Mouse (Mus musculus): Measurements from ENCODE around the gene Fbxw4. TPM values are rescaled to one million over a fixed set of nuclear protein-coding genes. Genes with fewer than 3 reads are reported as not detected.

Gene Fbxw4
- polyA plus RNA-seq, 1 experiment from 2014 or later, result 6.8 TPM

DNA sequence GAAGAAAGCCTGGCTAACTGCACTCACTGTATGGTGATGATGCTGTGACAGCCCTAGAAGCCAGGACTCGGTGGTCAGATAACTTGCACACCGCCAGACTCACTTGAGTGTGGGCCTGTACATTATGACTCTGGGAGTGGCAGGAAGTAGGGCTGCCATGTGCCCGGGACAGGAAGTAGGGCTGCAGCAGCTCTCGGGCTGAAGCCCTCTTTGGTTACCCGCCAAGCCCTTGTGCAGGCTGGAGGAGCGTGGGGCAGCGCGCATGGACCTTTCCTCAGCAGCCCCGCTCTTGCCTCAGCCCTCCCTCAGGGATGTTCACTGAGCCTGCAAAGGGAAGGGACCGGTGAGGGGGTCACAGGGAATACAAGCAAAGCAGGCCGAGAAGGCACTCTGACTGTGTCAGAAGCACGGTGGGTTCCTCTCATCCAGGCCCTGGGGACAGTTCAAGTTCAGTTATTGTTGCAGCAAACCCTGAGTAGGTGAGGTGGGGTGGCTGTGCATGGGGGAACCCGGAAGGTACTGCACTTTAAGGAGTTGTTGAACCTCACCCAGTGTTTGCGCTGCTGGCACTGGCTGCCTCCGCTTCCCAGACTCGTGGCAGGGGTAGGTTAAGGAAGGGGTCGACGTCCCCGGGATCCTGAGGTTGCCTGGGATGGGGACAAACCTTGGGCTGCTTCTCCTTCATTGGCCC lies 85.0 kb downstream of the Fbxw4 start:
- peaks cover 23% of the 10 kb centered on the region for H3K36me3 ChIP-seq
- H3K4me1 ChIP-seq, result peaks cover 34% of the 10 kb centered on the region
- 38% methylated on average over 19 of the region's 19 CpGs for WGBS
- no peak overlapping the region for H3K4me3 ChIP-seq
- no peak overlapping the region for H3K9ac ChIP-seq
- H3K9me3 ChIP-seq, result no peaks in the 10 kb centered on the region
- ATAC-seq (ENCODE audit: insufficient number of reproducible peaks, insufficient read depth, low FRiP score, low TSS enrichment), result no peak
- no peaks in the 10 kb centered on the region for H3K27me3 ChIP-seq
- no peak overlapping the region; the same call in 1 of the 2 replicates for H3K4me2 ChIP-seq (replicated peaks)
- H3K27ac ChIP-seq, result peak overlapping the region; percentile 55

DNA sequence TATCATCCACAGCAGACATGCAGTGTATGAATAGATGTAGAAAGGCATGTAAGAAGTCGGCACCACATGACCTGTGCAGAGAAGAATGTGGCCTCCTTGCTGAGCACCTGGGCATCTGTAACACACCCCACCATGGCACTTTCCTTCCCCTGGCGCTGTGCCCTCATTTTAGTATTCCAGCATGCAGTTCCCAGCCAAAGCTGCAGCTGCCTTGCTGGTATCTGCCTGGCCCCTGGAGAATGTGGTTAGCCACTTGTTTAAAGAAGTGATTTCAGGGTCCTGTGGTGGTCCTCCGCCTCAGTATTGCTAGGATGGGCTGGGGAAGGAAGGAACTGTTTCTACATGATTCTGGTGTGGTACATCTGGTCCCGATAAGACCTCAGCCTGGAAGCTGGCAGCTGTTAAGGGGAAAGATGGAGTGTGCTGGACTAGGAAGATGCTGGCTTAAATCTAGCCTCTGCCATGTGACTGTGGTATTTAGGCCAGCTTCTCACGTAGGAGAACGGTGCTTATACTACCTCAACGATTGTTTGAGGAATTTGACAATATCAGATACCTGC lies 85.7 kb downstream of the Fbxw4 start:
- ATAC-seq (ENCODE audit: insufficient number of reproducible peaks, insufficient read depth, low FRiP score, low TSS enrichment), result no peak
- peaks cover 23% of the 10 kb centered on the region for H3K36me3 ChIP-seq
- H3K4me3 ChIP-seq, result no peak overlapping the region
- H3K27me3 ChIP-seq, result no peaks in the 10 kb centered on the region
- H3K27ac ChIP-seq, result peak overlapping the region; percentile 55; the same call in 1 of the 2 replicates
- no peak overlapping the region for H3K9ac ChIP-seq
- no peaks in the 10 kb centered on the region for H3K9me3 ChIP-seq
- H3K4me2 ChIP-seq (replicated peaks), result no peak overlapping the region
- 57% methylated on average over 7 of the region's 7 CpGs for WGBS
- peaks cover 39% of the 10 kb centered on the region for H3K4me1 ChIP-seq

DNA sequence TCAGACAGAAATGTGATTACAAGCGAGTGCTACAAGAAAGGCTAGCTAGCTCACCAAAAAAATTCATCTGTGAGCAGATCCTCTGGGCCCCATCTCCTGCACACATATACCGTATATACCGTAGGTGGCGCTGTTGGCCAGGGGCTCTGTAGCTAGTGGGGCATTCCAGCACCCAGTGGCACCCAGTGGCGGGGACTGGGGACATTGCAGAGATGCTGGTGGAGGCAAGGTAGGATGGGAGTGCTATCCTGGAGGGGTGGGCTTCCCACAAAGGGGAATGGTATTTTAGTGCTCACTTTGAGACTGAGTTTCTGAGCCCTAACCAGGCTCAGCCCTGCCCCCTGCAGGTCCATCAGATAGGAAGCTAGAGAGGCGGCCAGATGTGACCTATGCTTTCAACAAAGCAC lies 86.2 kb downstream of the Fbxw4 start:
- Histone ChIP-seq H3K4me3 (no peak overlapping the region), H3K27ac (no peak overlapping the region), H3K4me1 (peaks cover 41% of the 10 kb centered on the region), H3K9me3 (no peaks in the 10 kb centered on the region), H3K36me3 (peaks cover 20% of the 10 kb centered on the region), H3K27me3 (no peaks in the 10 kb centered on the region), H3K4me2 (replicated peaks) (no peak overlapping the region), H3K9ac (no peak overlapping the region)
- no peak for ATAC-seq (ENCODE audit: insufficient number of reproducible peaks, insufficient read depth, low FRiP score, low TSS enrichment)
- WGBS, result 18% methylated on average over 6 of the region's 6 CpGs

DNA sequence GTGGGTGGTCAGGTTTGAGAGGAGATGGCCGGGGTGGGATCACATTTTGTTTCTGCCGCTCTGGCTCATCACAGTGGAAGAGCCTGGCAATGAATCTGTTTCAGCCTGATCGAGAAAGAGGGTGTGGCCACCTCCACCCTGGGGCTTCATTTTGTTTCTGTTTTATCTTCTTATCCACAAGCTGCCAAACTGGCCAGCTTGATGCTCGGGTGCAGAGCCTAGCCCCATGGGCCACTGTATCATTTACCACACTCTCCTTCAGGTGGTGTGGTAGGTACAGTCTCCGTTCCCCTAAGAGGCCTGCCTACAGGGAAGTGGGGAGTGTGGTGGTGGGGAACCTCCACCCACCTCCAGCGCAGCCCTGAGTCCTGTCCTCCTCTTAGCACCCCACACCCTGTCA lies 87.1 kb downstream of the Fbxw4 start:
- WGBS, result 72% methylated on average over 6 of the region's 6 CpGs
- no peak overlapping the region for H3K4me2 ChIP-seq (replicated peaks)
- peak overlapping the region; percentile 8; the same call in 1 of the 2 replicates for H3K9ac ChIP-seq
- no peaks in the 10 kb centered on the region for H3K27me3 ChIP-seq
- peaks cover 44% of the 10 kb centered on the region for H3K4me1 ChIP-seq
- no peak overlapping the region for H3K4me3 ChIP-seq
- H3K36me3 ChIP-seq, result peaks cover 12% of the 10 kb centered on the region
- ATAC-seq (ENCODE audit: insufficient number of reproducible peaks, insufficient read depth, low FRiP score, low TSS enrichment), result no peak
- H3K27ac ChIP-seq, result no peak overlapping the region
- H3K9me3 ChIP-seq, result no peaks in the 10 kb centered on the region

DNA sequence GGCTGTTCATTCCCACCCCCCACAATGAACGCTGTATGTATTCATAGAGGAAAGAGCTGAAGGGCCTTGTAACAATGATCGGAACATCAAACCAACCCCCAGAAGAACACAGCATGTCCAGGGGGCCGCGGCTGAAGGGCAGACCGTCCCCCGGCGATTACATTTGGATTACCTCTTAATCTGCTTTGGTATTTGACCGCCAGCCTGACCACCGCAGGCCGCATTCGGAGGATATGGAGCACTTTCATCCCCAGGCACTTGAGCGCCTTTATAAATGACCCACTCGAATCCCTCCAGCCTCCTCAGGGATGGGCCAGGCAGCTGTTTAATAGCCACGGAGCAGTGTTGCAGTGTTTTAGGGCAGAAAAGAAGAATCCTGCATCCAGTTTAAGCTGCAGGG lies 92.7 kb downstream of the Fbxw4 start:
- Histone ChIP-seq H3K27ac (peak overlapping the region; percentile 18; the same call in 1 of the 2 replicates), H3K4me3 (no peak overlapping the region)

DNA sequence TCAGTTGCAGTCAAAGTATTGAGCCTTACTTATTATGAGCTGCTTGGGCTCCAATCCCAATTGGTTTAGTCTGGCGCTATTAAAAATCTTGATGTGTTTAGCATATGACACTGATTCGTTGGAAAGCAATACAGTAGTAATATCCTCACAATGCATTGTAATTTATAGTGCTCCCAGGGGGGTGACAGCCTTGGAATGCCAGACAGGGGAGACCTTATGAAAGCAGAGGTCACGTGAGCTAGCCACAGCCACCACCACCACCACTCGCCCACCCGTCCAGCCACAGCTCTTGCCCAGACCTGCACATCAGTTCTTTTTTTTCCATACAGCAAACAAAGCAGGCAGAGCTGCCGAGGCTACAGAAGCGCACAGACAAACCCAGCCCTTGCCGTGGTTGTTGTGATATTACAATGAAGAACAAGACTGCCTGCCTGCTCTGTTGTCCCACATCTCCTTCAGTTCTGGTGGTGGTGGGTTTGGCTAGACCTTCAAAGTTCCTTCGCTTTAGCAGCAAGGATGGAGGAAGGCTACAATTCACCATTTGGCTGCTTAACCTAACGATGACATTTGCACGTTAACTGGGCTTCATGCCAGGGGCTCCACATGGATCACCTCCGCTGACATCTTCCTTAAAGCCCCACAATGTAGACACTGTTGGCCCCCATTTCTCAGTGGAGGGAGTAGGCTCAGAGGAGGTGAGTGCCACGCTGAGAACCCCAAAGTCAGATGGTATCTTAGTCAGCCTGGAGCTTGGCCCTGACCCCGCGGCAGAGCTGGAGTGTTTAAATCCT lies 94.0 kb downstream of the Fbxw4 start:
- ATAC-seq (ENCODE audit: insufficient number of reproducible peaks, insufficient read depth, low FRiP score, low TSS enrichment), result no peak
- Histone ChIP-seq H3K9me3 (no peaks in the 10 kb centered on the region), H3K4me1 (peaks cover 43% of the 10 kb centered on the region), H3K4me3 (no peak overlapping the region), H3K4me2 (replicated peaks) (no peak overlapping the region), H3K27ac (no peak overlapping the region), H3K9ac (no peak overlapping the region), H3K27me3 (no peaks in the 10 kb centered on the region; the same call in 1 of the 2 replicates), H3K36me3 (no peaks in the 10 kb centered on the region)
- WGBS, result 62% methylated on average over 15 of the region's 15 CpGs

More for the DNA sequence above, 92.7 kb downstream of the Fbxw4 start:
- ATAC-seq (ENCODE audit: insufficient number of reproducible peaks, insufficient read depth, low FRiP score, low TSS enrichment), result no peak
- 27% methylated on average over 14 of the region's 14 CpGs for WGBS
- Histone ChIP-seq H3K4me1 (peaks cover 41% of the 10 kb centered on the region), H3K4me2 (replicated peaks) (no peak overlapping the region), H3K27me3 (no peaks in the 10 kb centered on the region; the same call in 1 of the 2 replicates), H3K9me3 (no peaks in the 10 kb centered on the region), H3K9ac (0 out of 2 replicates have a peak overlapping the region, but pooled peaks have one; percentile 27), H3K36me3 (no peaks in the 10 kb centered on the region)

DNA sequence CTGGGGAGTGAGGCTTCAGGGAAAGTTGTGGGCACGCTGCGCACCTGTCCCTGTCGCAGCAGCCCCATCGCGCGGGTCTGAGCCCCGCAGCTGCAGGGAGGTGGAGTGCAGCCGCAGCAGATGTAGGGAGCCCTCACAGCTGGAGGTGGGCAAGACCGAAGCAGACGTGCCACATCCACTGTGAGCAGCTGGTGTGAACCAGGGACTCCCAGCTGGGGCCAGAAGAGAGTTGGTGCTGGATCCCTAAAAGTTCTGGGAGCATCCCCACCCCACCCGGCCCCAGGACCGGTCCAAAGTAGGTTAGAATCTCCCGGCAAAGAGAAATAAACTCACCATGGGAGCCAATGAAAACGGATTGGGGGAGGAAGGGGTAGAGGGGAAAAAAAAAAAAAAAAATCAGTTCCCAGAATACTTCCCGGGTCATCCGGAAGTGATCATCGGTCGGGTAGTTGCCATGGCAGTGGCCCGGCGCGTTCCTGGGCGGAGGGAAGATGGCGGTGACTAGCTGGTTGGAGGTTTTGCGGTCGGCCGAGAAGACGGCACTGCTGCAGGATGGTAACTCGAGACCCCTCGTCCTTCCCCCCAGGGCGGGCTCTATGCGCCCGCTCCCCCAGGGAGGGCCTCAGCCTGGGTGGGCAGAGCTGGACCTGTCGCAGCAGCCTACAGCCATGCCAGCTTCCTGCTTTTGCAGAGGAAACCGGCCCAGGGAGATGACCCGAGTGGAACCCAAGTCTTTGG lies 99.8 kb downstream of the Fbxw4 start, which contains the start of the genes Poll and Gm17018:
Poll (minus strand) TSS at position 379 of the 738 bp plus-strand sequence.
Gm17018 (plus strand) TSS at position 463 of the 738 bp plus-strand sequence.
- peak within 1 kb of the TSS; percentile 75 for H3K4me3 ChIP-seq
- H3K9ac ChIP-seq, result peak within 1 kb of the TSS; percentile 75
- no peaks in the 10 kb centered on the region for H3K27me3 ChIP-seq
- H3K4me1 ChIP-seq, result peaks cover 16% of the 10 kb centered on the region; the same call in 1 of the 2 replicates
- peaks cover 21% of the 10 kb centered on the region; the same call in 1 of the 2 replicates for H3K36me3 ChIP-seq
- no peaks in the 10 kb centered on the region for H3K9me3 ChIP-seq
- H3K27ac ChIP-seq, result peak within 1 kb of the TSS; percentile 73
- peak; percentile 64 for ATAC-seq (ENCODE audit: insufficient number of reproducible peaks, insufficient read depth, low FRiP score, low TSS enrichment)
- peak within 1 kb of the TSS; percentile 90 for H3K4me2 ChIP-seq (replicated peaks)
- 1% methylated on average over 35 of the region's 35 CpGs for WGBS

DNA sequence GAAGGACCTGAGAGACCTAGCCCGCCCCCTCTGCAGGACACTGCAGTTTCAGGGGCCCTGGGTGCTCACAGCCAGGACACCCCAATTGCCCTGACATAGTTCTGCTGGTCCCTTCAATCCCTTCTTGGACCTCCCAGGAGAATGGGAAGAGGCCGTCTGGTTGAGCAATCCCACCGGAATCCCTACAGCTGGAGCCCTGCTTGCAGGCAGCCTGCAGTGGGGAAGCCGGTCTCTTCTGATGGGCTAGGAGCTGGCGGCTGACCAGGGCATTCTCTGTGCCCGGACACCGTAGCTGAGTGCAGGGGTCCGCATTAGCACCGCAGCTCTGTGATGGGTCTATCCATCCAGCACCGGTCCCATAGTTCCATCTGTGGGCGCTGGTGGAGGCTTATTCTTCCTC lies 106.0 kb downstream of the Fbxw4 start:
- no peak overlapping the region for H3K27ac ChIP-seq
- no peak for ATAC-seq (ENCODE audit: insufficient number of reproducible peaks, insufficient read depth, low FRiP score, low TSS enrichment)
- 92% methylated on average over 11 of the region's 11 CpGs for WGBS
- peaks cover 52% of the 10 kb centered on the region for H3K36me3 ChIP-seq
- 0 out of 2 replicates have a peak, but pooled peaks cover 3% of the 10 kb centered on the region for H3K27me3 ChIP-seq
- no peak overlapping the region for H3K4me2 ChIP-seq (replicated peaks)
- H3K9me3 ChIP-seq, result no peaks in the 10 kb centered on the region
- H3K9ac ChIP-seq, result no peak overlapping the region
- H3K4me3 ChIP-seq, result no peak overlapping the region
- H3K4me1 ChIP-seq, result no peaks in the 10 kb centered on the region

DNA sequence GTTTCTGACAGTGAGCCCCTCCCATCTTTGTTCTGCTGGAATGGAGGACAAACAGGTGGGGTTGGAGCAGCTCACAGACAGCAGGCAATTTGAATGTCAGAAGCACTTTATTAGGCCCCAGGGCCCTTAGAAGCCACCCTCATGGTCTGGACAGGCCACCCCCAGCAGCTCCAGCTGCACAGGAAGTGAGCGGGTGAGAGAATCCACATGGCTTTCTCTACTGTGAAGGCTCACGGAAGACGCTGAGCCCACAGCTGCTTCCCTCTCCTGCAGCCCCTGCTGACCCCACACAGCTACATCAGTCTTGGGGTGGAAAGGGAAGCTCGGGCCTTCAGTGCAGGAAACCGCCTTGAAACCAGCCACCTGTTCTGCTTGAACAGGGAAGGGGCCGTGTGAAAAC lies 107.9 kb downstream of the Fbxw4 start:
- 0 out of 2 replicates have a peak, but pooled peaks cover 3% of the 10 kb centered on the region for H3K27me3 ChIP-seq
- 59% methylated on average over 6 of the region's 6 CpGs for WGBS
- H3K9ac ChIP-seq, result no peak overlapping the region
- H3K36me3 ChIP-seq, result peaks cover 44% of the 10 kb centered on the region
- H3K4me1 ChIP-seq, result 0 out of 2 replicates have a peak, but pooled peaks cover 4% of the 10 kb centered on the region
- no peak for ATAC-seq (ENCODE audit: insufficient number of reproducible peaks, insufficient read depth, low FRiP score, low TSS enrichment)
- no peaks in the 10 kb centered on the region for H3K9me3 ChIP-seq
- H3K4me2 ChIP-seq (replicated peaks), result no peak overlapping the region
- H3K4me3 ChIP-seq, result no peak overlapping the region
- H3K27ac ChIP-seq, result 0 out of 2 replicates have a peak overlapping the region, but pooled peaks have one; percentile 23

DNA sequence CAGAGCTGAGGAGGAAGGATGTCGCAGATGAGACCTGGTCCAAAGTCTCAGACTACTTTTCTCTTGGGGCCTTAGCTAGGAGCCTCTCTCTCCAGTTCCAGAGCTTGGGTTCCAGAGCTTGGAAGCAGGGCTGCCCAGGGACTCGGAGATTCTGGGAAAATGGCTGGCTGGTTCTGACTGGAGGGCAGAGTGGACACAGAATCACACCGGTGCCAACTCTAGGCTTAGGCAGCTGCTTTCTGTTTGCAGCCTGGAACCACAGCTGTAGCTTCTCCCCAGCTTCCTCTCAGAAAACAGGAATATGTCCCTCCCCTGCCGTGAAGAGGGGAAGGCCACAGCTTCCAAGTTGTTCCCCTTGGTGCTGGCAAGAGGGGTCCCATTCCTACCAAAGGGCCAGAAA lies 110.2 kb downstream of the Fbxw4 start:
- H3K4me2 ChIP-seq (replicated peaks), result no peak overlapping the region
- H3K4me3 ChIP-seq, result no peak overlapping the region
- H3K27ac ChIP-seq, result no peak overlapping the region
- WGBS, result 72% methylated on average over 4 of the region's 4 CpGs
- H3K9me3 ChIP-seq, result no peaks in the 10 kb centered on the region
- H3K9ac ChIP-seq, result no peak overlapping the region
- H3K36me3 ChIP-seq, result peaks cover 27% of the 10 kb centered on the region
- H3K4me1 ChIP-seq, result 0 out of 2 replicates have a peak, but pooled peaks cover 4% of the 10 kb centered on the region
- ATAC-seq (ENCODE audit: insufficient number of reproducible peaks, insufficient read depth, low FRiP score, low TSS enrichment), result no peak
- H3K27me3 ChIP-seq, result peaks cover 17% of the 10 kb centered on the region; the same call in 1 of the 2 replicates

All from embryonic facial prominence, embryonic 12.5 days (tissue).